Mouse (Mus musculus) monocyte, adult 5-6 weeks (primary cell): ENCODE results near the gene Nme4. TPM values are rescaled to one million over a fixed set of nuclear protein-coding genes. Genes with fewer than 3 reads are reported as not detected.

Experiments
- total RNA-seq: library from RNA; stranded (forward); fragments of 200-1000, 200-491, 200-594 nt; gene quantifications from 3 replicates; pipeline ENCODE4 v1.2.3, GENCODE M21; 2017

The Nme4 gene
- total RNA-seq, 1 experiment from 2014 or later = not detected

Other genes with a start within 250 kb of the Nme4 start
- 2.9 to 7.7 TPM (median 3.4 TPM) in 3 replicates for gene Wdr90, start 234.1 kb downstream of the Nme4 start, total RNA-seq
- gene Mcrip2, start 226.8 kb downstream of the Nme4 start, total RNA-seq = 1.1 to 5.7 TPM (median 1.6 TPM) in 3 replicates
- gene Mettl26, start 220.5 kb downstream of the Nme4 start, total RNA-seq = 1.3 to 10.0 TPM (median 7.0 TPM) in 3 replicates
- 1.0 to 2.1 TPM (median 1.4 TPM) in 3 replicates for gene Wfikkn1, start 214.7 kb downstream of the Nme4 start, total RNA-seq
- 3.5 to 7.1 TPM (median 3.8 TPM) in 3 replicates for gene Rab40c, start 175.9 kb downstream of the Nme4 start, total RNA-seq
- 13.5 to 34.1 TPM (median 18.4 TPM) in 3 replicates for gene Pigq, start 150.7 kb downstream of the Nme4 start, total RNA-seq
- gene Nhlrc4, start 150.6 kb downstream of the Nme4 start, total RNA-seq = not detected in 3 replicates
- not detected in 3 replicates for gene A930017K11Rik, start 143.0 kb downstream of the Nme4 start, total RNA-seq
- 2.3 to 6.6 TPM (median 6.1 TPM) in 3 replicates for gene Capn15, start 109.8 kb downstream of the Nme4 start, total RNA-seq
- 0.32 to 4.0 TPM (median 1.2 TPM) in 3 replicates for gene Rab11fip3, start 26.0 kb downstream of the Nme4 start, total RNA-seq
- gene Decr2, start 5.3 kb downstream of the Nme4 start, total RNA-seq = 7.7 to 13.9 TPM (median 12.5 TPM) in 3 replicates
- 7.4 to 10.9 TPM (median 8.5 TPM) in 3 replicates for gene Tmem8, start 17.7 kb upstream of the Nme4 start, total RNA-seq
- gene Mrpl28, start 27.9 kb upstream of the Nme4 start, total RNA-seq = 13.0 to 19.6 TPM (median 13.9 TPM) in 3 replicates
- gene Axin1, start 43.1 kb upstream of the Nme4 start, total RNA-seq = 163 to 305 TPM (median 248 TPM) in 3 replicates
- not detected in 3 replicates for gene Pdia2, start 103.5 kb upstream of the Nme4 start, total RNA-seq
- 0.49 TPM in 1 of 3 replicates, not detected in the others for gene Rgs11, start 107.3 kb upstream of the Nme4 start, total RNA-seq
- not detected in 3 replicates for gene Arhgdig, start 112.2 kb upstream of the Nme4 start, total RNA-seq
- gene Fam234a, start 148.6 kb upstream of the Nme4 start, total RNA-seq = 37.3 to 55.5 TPM (median 45.4 TPM) in 3 replicates
- gene Luc7l, start 157.3 kb upstream of the Nme4 start, total RNA-seq = 80.4 to 111 TPM (median 109 TPM) in 3 replicates